Mouse (Mus musculus) kidney, embryonic 14.5 days (tissue): Measurements from ENCODE around the gene Grik3. TPM values are rescaled to one million over a fixed set of nuclear protein-coding genes. Genes with fewer than 3 reads are reported as not detected.

Experiments used
- ATAC-seq: fragments of 200-750 bp; cut with Nextera tagmentation; 2 replicates; pipeline ENCODE4 v1.8.0; 2017; ENCODE audit warnings: moderate number of reproducible peaks, mild to moderate bottlenecking, moderate TSS enrichment, moderate library complexity; ENCODE audit not compliant: low FRiP score, low TSS enrichment
- H3K27ac ChIP-seq: fragments of 300-500 bp; sonication (generic); 2 replicates; pipeline ENCODE4 v1.5.1; 2014; ENCODE audit warnings: low read depth, mild to moderate bottlenecking, low read length, moderate library complexity, mixed read lengths
- H3K27me3 ChIP-seq: fragments of 300-500 bp; sonication (generic); 2 replicates; pipeline ENCODE4 v1.6.1; 2014; ENCODE audit warnings: mild to moderate bottlenecking, low read length; ENCODE audit not compliant: control insufficient read depth, insufficient read depth
- H3K36me3 ChIP-seq: fragments of 300-500 bp; sonication (generic); 2 replicates; pipeline ENCODE4 v1.6.1; 2014; ENCODE audit warnings: low read length, mixed read lengths; ENCODE audit not compliant: control insufficient read depth, insufficient read depth
- H3K4me1 ChIP-seq: fragments of 300-500 bp; sonication (generic); 2 replicates; pipeline ENCODE4 v1.6.1; 2014; ENCODE audit warnings: low read length, mixed read lengths; ENCODE audit not compliant: control insufficient read depth, insufficient read depth
- H3K4me2 ChIP-seq: fragments of 300-500 bp; sonication (generic); replicated peaks from 2 replicates; pipeline ENCODE4 v1.6.1; 2014; ENCODE audit warnings: low read depth, mild to moderate bottlenecking, low read length
- H3K4me3 ChIP-seq: fragments of 300-500 bp; sonication (generic); 2 replicates; pipeline ENCODE4 v1.5.1; 2014; ENCODE audit warnings: mild to moderate bottlenecking, low read length
- H3K9ac ChIP-seq: fragments of 300-500 bp; sonication (generic); 2 replicates; pipeline ENCODE4 v1.6.1; 2014; ENCODE audit warnings: low read depth, mild to moderate bottlenecking, low read length, moderate library complexity
- H3K9me3 ChIP-seq: fragments of 300-500 bp; sonication (generic); 2 replicates; pipeline ENCODE4 v1.6.1; 2016; ENCODE audit warnings: low read length; ENCODE audit not compliant: control insufficient read depth
- WGBS: fragments of 180-500 bp; shearing (Covaris S2); extraction: QIAGEN DNeasy Blood & Tissue Kit; methylation state at CpG from one replicate; pipeline ENCODE4 v1.1.7; 2014; 5-methylcytosine and 5-hydroxymethylcytosine counted together
- microRNA-seq: library from miRNA; unstranded; fragments of <30 nt; microRNA quantifications from one replicate; pipeline ENCODE4, GENCODE M21; 2016
- polyA plus RNA-seq: library from polyadenylated mRNA; unstranded; fragments of >200 nt; fragmentation: Nextera tagmentation; extraction: Ambion mirVana; gene quantifications from 2 replicates; pipeline ENCODE4 v1.2.1, GENCODE M21; 2014

The Grik3 gene
- polyA plus RNA-seq, 1 experiment from 2014 or later, result 0.14 TPM

DNA sequence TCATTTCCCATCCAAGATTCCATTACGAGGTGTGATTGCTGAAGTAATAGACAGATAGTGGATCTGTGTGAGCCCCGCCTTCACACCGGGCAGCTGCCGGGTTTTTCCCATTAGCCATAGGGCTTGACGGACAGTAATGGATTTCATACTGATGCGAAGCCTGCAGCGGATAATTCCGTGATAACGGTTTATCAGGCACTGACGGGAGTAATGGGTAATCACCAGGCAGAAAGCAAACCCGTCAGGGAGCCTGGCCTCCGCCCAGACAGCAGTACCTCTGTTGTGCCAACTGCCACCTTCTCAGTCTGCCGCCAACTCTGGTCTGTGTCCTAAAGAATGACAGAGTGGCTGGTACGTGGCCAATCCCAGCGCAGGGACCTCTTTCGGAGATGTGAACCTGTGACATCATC is 251.7 kb downstream of the Grik3 start:
- no peak overlapping the region for H3K4me2 ChIP-seq
- no peak overlapping the region for H3K27ac ChIP-seq
- no peaks in the 10 kb centered on the region for H3K27me3 ChIP-seq
- 87% methylated on average over 16 of the region's 16 CpGs for WGBS
- no peak overlapping the region for H3K4me3 ChIP-seq
- H3K9me3 ChIP-seq, result no peaks in the 10 kb centered on the region
- no peaks in the 10 kb centered on the region for H3K36me3 ChIP-seq
- no peak for ATAC-seq
- H3K9ac ChIP-seq, result no peak overlapping the region
- no peaks in the 10 kb centered on the region for H3K4me1 ChIP-seq

DNA sequence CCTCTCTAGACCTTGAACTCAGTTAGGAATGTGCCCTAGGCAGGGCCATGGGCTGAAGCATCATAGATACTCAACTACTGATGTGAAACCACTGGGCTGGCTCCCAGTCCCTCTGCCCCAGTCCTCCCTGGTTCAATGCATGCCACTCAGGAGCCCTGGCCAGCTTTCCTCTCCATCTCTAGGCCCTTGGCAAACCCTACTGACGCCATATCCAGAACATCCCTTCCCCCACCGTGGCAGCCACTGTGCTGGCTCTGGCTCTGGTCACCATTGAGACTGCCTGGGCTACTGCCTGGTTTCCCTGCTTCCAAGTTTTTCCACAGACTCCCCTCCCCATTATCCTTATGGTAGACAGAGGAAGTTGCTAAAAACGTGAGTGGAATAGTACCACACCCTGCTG is 255.4 kb downstream of the Grik3 start:
- no peak overlapping the region for H3K9ac ChIP-seq
- H3K36me3 ChIP-seq, result no peaks in the 10 kb centered on the region
- 63% methylated on average over 3 of the region's 3 CpGs for WGBS
- H3K27ac ChIP-seq, result no peak overlapping the region
- H3K9me3 ChIP-seq, result no peaks in the 10 kb centered on the region
- ATAC-seq, result no peak
- H3K4me2 ChIP-seq, result no peak overlapping the region
- no peak overlapping the region for H3K4me3 ChIP-seq
- no peaks in the 10 kb centered on the region for H3K27me3 ChIP-seq
- no peaks in the 10 kb centered on the region for H3K4me1 ChIP-seq

DNA sequence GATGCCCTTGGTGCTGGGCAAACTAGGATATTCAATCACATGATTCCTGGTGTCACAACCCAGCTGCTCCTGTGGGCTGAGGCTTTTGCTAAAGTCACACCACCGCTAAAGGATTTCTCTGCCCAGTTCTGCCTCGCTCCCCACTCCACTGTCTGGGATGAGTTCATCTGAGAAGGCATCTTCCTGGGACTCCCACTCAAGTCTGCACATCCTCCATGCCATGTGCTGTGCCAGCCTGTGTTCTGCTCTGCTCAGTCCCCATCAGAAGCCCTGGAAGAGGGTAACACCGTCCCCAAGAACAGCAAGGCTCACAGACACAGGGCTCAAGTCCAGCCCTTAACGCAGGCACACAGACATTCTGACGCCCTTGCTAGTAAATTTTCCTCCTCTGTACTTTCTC is 265.9 kb downstream of the Grik3 start:
- Histone ChIP-seq H3K4me2 (no peak overlapping the region), H3K4me1 (no peaks in the 10 kb centered on the region), H3K36me3 (no peaks in the 10 kb centered on the region), H3K4me3 (no peak overlapping the region), H3K9me3 (no peaks in the 10 kb centered on the region), H3K27me3 (no peaks in the 10 kb centered on the region), H3K27ac (no peak overlapping the region), H3K9ac (no peak overlapping the region)
- no peak for ATAC-seq
- 81% methylated on average over 5 of the region's 5 CpGs for WGBS

DNA sequence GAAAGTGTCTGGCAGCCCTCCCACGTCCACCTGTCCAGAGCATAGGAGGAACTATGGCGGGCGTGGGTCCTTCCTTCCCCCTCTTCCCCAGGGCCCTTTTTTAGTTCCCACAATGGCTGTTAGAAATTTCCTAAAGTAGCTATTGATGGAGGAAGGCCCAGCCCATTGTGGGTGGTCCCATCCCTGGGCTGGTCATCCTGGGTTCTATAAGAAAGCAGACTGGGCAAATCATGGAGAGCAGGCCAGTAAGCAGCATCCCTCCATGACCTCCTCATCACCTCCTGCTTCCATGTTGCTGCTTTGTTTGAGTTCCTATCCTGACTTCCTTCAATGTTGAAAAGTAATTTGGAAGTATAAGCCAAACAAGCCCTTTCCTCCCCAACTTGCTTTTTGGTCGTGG is 269.8 kb downstream of the Grik3 start:
- H3K4me1 ChIP-seq, result no peaks in the 10 kb centered on the region
- H3K4me2 ChIP-seq, result no peak overlapping the region
- H3K27ac ChIP-seq, result no peak overlapping the region
- no peaks in the 10 kb centered on the region for H3K36me3 ChIP-seq
- no peaks in the 10 kb centered on the region for H3K9me3 ChIP-seq
- ATAC-seq, result no peak
- H3K4me3 ChIP-seq, result no peak overlapping the region
- no peak overlapping the region for H3K9ac ChIP-seq
- WGBS, result 87% methylated on average over 4 of the region's 4 CpGs
- H3K27me3 ChIP-seq, result no peaks in the 10 kb centered on the region

DNA sequence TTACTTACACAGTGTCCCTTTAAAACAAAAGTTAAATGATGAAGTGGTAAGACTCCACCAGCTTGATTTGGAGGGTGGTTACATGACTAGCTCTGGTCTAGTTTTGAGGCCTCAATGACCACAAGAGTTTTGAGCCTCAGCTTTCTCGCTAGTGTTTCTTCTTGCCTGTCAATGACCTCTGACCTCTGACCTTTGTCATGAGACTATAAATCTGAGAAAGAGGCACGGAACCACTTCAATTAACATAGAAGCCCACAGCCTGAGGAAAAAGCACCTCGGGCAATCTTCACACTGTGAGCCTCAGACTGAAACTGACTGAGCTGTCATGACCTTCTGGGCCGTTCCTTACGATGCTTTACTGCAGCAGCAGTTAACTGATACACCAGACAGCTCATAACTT is 272.6 kb downstream of the Grik3 start:
- WGBS, result 11% methylated on average over 5 of the region's 5 CpGs

More for the DNA sequence above, 272.6 kb downstream of the Grik3 start:
- no peak for ATAC-seq
- H3K27me3 ChIP-seq, result no peaks in the 10 kb centered on the region
- H3K4me2 ChIP-seq, result no peak overlapping the region
- no peaks in the 10 kb centered on the region for H3K9me3 ChIP-seq
- H3K4me3 ChIP-seq, result no peak overlapping the region
- no peak overlapping the region for H3K27ac ChIP-seq
- no peaks in the 10 kb centered on the region for H3K36me3 ChIP-seq
- H3K9ac ChIP-seq, result no peak overlapping the region
- H3K4me1 ChIP-seq, result no peaks in the 10 kb centered on the region

Small RNA genes within 50 kb of the gene (microRNA-seq; reads per million reads assigned to microRNA genes)
- not detected for gene Mir692-2
